Comparison of ENCODE assay signal across 15 mouse cellular contexts in the genomic region with DNA sequence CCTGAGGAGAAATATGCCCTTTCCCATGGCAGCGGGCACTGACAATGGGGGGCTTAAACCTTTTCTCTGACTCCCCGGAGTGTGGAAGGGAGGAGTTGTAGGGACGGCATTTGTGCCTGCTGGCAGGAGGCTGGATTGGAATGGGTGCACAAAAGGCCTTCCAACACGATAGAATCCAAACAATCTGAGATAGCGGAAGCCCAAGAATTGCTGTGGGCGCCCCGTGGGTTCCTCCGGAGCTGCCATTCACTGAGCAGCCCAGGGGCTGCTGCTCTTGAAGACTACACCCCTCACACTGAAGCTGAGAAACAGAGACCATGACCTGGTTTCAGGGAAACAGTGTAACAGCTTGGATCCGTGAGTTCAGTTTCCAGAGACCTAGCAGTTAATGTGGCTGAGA.
DNase-seq lines count a peak whose midpoint lies in the region; ATAC-seq and TF ChIP-seq lines count a peak whose summit lies in the region.
"Had no signal": no experiment of that assay in that cellular context is flagged by ENCODE, and none has a peak within 500 bp of the region (broad histone marks: within the 10 kb centered on the region; RNA-seq: fewer than 3 reads in every experiment).

No protein-coding gene starts in this region.

- TF ChIP-seq CTCF in E14TG2a.4 (conservative IDR thresholded peaks at IDR 0.05; ENCODE audit: low read length) = no peak

- peaks cover 9% of the 10 kb centered on the region; the same call in 1 of the 2 replicates for H3K36me3 ChIP-seq in heart, embryonic 15.5 days
- peaks cover 11% of the 10 kb centered on the region for H3K36me3 ChIP-seq in E14TG2a.4 (ENCODE audit: insufficient read depth, low read length)
- H3K36me3 ChIP-seq in embryonic facial prominence, embryonic 10.5 days (replicated peaks) = peaks cover 29% of the 10 kb centered on the region
- peaks cover 17% of the 10 kb centered on the region for H3K36me3 ChIP-seq in limb, embryonic 10.5 days
- H3K36me3 ChIP-seq: embryonic facial prominence, embryonic 15.5 days had no signal

- DNase-seq in heart, adult 18-20 months = no peak
- DNase-seq in embryonic facial prominence, embryonic 10.5 days (ENCODE audit: low spot score) = no peak
- no peak for DNase-seq in limb, embryonic 10.5 days (ENCODE audit: low spot score)
- no peak for DNase-seq in urinary bladder, postnatal 14 days (ENCODE audit: low spot score)
- DNase-seq in right cerebral cortex, postnatal 25 days = no peak
- DNase-seq in urinary bladder, adult 18-20 months (ENCODE audit: low spot score in 2 of 2) = no peak
- DNase-seq: adrenal gland, adult 8-10 months; kidney, postnatal 25 days; lung, postnatal 14 days had no signal

- no peak for ATAC-seq in heart, embryonic 15.5 days (replicated peaks; ENCODE audit: insufficient number of reproducible peaks, insufficient read depth, low FRiP score, low read depth)
- ATAC-seq: Patski had no signal

- H3K27me3 ChIP-seq in heart, embryonic 15.5 days = no peaks in the 10 kb centered on the region
- no peaks in the 10 kb centered on the region for H3K27me3 ChIP-seq in E14TG2a.4 (ENCODE audit: insufficient read depth, low read length)
- H3K27me3 ChIP-seq in embryonic facial prominence, embryonic 10.5 days (replicated peaks; ENCODE audit: low read depth, poor library complexity, severe bottlenecking) = no peaks in the 10 kb centered on the region
- no peaks in the 10 kb centered on the region for H3K27me3 ChIP-seq in limb, embryonic 10.5 days (ENCODE audit: low read depth, poor library complexity, severe bottlenecking)
- H3K27me3 ChIP-seq: embryonic facial prominence, embryonic 15.5 days; hindbrain, embryonic 12.5 days; limb, embryonic 15.5 days; Patski had no signal

- WGBS in heart, embryonic 15.5 days = 34% methylated on average over 9 of the region's 9 CpGs
- 34% methylated on average over 9 of the region's 9 CpGs for WGBS in embryonic facial prominence, embryonic 10.5 days
- WGBS in limb, embryonic 10.5 days = 67% methylated on average over 9 of the region's 9 CpGs

- H3K4me2 ChIP-seq in heart, embryonic 15.5 days = peak overlapping the region; percentile 8; the same call in 1 of the 2 replicates
- H3K4me2 ChIP-seq: embryonic facial prominence, embryonic 15.5 days; hindbrain, embryonic 12.5 days; limb, embryonic 15.5 days had no signal

- peak overlapping the region; percentile 29; the same call in 1 of the 2 replicates for H3K9ac ChIP-seq in heart, embryonic 15.5 days
- H3K9ac ChIP-seq: embryonic facial prominence, embryonic 15.5 days; hindbrain, embryonic 12.5 days; limb, embryonic 15.5 days had no signal

- peaks cover 54% of the 10 kb centered on the region for H3K4me1 ChIP-seq in heart, embryonic 15.5 days (replicated peaks)
- peaks cover 87% of the 10 kb centered on the region for H3K4me1 ChIP-seq in E14TG2a.4 (replicated peaks; ENCODE audit: low read depth, low read length)
- peaks cover 47% of the 10 kb centered on the region for H3K4me1 ChIP-seq in embryonic facial prominence, embryonic 10.5 days
- peaks cover 35% of the 10 kb centered on the region for H3K4me1 ChIP-seq in limb, embryonic 10.5 days

- H3K27ac ChIP-seq in heart, embryonic 15.5 days = peak overlapping the region; percentile 69
- peak overlapping the region; percentile 37; the same call in 1 of the 2 replicates for H3K27ac ChIP-seq in embryonic facial prominence, embryonic 10.5 days (replicated peaks)
- H3K27ac ChIP-seq in limb, embryonic 10.5 days = peak overlapping the region; percentile 58; the same call in 1 of the 2 replicates
- H3K27ac ChIP-seq: embryonic facial prominence, embryonic 15.5 days; hindbrain, embryonic 12.5 days; limb, embryonic 15.5 days had no signal

- no peaks in the 10 kb centered on the region for H3K9me3 ChIP-seq in heart, embryonic 15.5 days (replicated peaks)
- H3K9me3 ChIP-seq in E14TG2a.4 (ENCODE audit: low read length) = no peaks in the 10 kb centered on the region
- no peaks in the 10 kb centered on the region for H3K9me3 ChIP-seq in embryonic facial prominence, embryonic 10.5 days
- H3K9me3 ChIP-seq in limb, embryonic 10.5 days (replicated peaks) = no peaks in the 10 kb centered on the region
- H3K9me3 ChIP-seq: embryonic facial prominence, embryonic 15.5 days; hindbrain, embryonic 12.5 days; limb, embryonic 15.5 days had no signal

- no peak overlapping the region for H3K4me3 ChIP-seq in heart, embryonic 15.5 days
- H3K4me3 ChIP-seq in E14TG2a.4 (replicated peaks; ENCODE audit: low read length) = peak overlapping the region; percentile 35
- H3K4me3 ChIP-seq in embryonic facial prominence, embryonic 10.5 days = no peak overlapping the region
- H3K4me3 ChIP-seq in limb, embryonic 10.5 days = no peak overlapping the region
- H3K4me3 ChIP-seq: embryonic facial prominence, embryonic 15.5 days; hindbrain, embryonic 12.5 days; limb, embryonic 15.5 days had no signal
